Mouse (Mus musculus) sigmoid colon, adult 10 weeks (tissue): ENCODE results near the gene Adprm. TPM values are rescaled to one million over a fixed set of nuclear protein-coding genes. Genes with fewer than 3 reads are reported as not detected.

Source experiments
- polyA plus RNA-seq: library from polyadenylated mRNA; stranded (reverse); fragments of 350-450 nt; fragmentation: Illumina TruSeq; extraction: RNeasy Lipid Tissue Mini Kit (QIAGEN cat#74804); gene quantifications from one replicate; pipeline ENCODE4 v1.2.3, GENCODE M21; 2014; ENCODE audit warnings: low read depth, low replicate concordance

Adprm gene
- polyA plus RNA-seq, result 79.4 TPM

DNA sequence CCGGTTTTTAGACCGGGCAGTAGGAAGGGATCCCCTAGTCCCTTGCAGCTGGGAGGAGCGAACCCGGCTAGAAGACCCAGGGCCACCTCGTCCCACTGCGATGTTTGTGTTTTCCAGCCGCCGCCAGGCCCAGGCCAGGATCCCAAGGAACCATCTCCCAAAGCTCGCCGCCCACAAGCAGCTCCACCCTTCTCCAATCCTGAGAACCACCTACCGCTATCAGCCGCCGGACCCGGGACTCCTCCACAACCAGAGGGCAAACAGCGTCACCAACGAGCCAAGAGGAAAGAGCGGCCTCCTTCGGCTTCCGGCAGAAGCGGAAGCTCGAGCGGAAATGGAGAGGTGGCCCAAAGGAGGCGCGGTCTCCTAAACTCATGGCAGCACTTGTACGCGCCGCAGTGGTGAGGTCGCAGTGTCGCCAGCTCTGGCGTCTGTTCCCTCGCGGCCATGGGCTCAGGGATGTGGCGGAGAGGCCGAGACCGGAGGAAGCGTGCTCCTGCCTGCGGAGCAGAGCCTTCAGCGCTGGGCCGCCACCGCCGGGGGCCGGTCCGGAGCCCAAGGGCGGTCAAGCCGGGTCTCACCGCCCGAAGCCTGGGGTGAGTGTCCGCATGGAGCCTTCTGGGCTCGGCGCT, at the start of gene Adprm, which contains the start of gene Sco1:
TSS of gene Adprm (minus strand) at position 274 of the 632 bp plus-strand sequence.
TSS of gene Sco1 (plus strand) at position 350 of the 632 bp plus-strand sequence.

DNA sequence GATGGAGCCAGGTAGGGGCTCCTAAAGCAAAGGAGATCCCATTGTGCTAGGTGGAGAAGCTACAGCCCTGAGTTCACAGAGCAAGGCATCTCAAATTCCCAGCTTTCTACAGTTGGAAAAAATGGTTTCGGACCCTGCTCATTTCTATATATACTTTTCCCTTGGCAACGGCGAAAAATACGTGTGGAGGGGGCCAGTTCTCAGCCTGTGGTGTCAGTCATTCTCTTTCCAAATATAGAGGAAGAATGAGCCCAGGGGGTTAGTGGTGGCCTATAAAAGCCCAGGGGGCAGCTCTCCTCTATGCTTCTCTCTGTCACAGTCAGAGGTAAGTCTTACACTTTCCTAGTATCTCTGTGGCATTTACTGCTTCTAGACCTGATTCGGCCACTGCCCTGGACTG, 25.6 kb upstream of the Adprm start, which contains the start of gene Myh3:
TSS of gene Myh3 (plus strand) at position 301 of the 400 bp plus-strand sequence.

DNA sequence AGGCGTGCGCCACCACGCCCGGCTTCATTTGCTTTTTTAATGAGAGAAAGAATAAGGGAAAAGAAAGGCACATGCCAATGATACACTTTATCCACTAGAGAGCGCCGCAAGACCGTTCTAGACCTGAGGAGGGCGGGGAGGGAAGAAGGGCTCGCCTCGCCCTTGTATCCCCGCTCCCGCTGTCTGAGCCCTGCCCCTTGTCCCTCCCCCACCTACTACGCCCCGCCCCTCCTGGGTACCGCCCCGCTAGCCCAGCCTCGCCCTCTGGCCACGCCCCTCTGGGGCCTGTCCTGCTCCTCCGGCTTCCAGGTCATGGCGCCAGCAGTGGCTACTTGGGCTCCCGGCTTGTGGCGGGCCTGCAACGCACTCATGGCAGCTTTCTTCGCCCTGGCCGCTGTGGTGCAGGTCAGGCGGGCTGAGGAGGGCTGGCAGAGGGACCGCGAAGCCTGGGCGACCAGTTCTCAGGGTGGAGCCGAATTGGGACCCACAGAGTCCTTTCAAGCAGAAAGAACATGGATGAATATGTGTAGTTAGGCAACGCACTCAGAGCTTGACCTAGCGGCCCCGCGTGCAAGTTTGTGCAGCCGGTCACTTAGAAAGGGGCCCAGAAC, 27.4 kb downstream of the Adprm start, which contains the start of gene Tmem220:
TSS of gene Tmem220 (plus strand) at position 288 of the 611 bp plus-strand sequence.

Other genes starting within 250 kb of the Adprm start
- 7.2 TPM for gene Pirt, start 140.6 kb downstream of the Adprm start, polyA plus RNA-seq
- 69.4 TPM for gene Tmem238l, start 96.0 kb downstream of the Adprm start, polyA plus RNA-seq
- 26.7 TPM for gene Tmem220, start 27.4 kb downstream of the Adprm start, polyA plus RNA-seq
- 70.2 TPM for gene Sco1, start 76 bp upstream of the Adprm start, polyA plus RNA-seq
- not detected for gene Myh3, start 25.7 kb upstream of the Adprm start, polyA plus RNA-seq
- gene Myh2, start 118.4 kb upstream of the Adprm start, polyA plus RNA-seq, result 0.25 TPM
- not detected for gene Myh1, start 147.5 kb upstream of the Adprm start, polyA plus RNA-seq
- not detected for gene Myh4, start 185.4 kb upstream of the Adprm start, polyA plus RNA-seq
- gene Myh8, start 224.5 kb upstream of the Adprm start, polyA plus RNA-seq, result not detected